Mouse (Mus musculus): Measurements from ENCODE around the gene Erlin1.

The Erlin1 gene

DNA sequence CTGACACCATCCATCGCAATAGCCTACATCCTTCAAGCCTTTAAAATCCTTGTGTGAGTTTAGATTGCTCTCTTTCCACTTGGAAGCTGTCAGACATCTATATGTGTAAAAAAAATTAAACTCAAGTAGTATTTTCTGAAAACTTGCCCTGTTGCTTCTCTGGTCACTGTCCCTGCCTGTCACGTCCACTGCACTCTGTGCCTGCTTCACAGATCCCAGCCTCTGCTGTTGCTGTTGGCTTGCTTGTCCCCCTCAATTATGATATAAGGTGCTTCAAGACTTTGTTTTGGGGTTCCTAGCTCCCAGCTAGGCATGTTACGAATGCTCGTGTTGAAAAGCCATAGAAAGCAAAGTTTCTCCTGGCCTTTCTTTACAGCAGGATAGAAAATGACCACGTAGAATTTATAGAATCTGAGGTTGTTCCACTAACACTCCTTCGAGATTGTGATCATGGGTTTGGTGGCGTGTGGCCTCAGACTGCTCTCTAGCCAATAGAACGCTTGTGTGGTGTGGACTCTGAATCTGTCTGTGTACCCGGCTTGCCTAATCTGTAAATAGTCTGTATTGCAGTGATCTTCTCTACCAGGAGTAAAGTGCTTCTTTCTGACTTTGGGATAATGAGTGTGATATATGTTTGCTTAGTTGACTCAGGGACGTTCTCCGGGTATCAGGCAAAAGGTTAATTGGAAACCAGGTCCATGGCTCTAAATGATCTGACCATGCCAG, 70.6 kb downstream of the Erlin1 start:
- no peak for DNase-seq (ENCODE audit: extremely low spot score, low spot score)

DNA sequence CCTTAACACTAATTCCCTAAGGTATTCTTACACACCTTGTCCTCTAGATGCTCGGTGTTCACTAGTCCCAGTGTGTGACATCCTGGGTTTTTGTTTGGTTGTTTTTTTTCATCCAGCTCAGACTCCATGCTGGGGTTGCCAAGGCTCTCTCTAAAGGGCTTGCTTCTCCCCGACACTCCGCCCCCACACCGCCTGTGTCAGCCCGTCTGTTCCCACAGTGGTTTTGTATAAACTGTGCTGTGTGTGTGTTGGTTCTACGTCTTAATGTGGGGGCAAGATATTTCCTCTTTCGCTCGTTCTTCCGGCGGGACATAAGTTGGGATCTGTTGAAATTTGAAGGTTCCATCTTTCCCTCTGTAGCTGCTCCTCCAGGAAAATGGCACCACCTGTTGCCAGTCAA, 71.5 kb downstream of the Erlin1 start:
- no peak for DNase-seq (ENCODE audit: extremely low spot score, low spot score)

DNA sequence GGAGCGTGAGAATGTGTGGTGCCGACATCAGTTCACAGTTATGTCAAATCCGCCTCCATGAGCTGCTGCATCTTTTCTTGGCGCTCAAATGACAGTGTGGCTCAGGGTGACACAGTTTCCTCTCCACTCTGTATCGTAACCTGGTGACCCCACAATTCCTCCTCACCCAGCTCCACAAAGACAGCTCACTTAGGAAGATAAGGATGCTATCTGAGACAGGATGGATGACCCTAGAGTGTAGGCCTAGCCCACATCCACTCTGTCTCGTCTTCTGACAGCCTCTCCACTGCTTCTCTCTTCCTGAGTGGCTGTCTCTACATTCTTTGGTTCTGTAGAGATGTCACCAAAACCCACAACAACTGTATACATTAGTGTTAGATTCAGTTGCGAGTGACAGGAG, 74.2 kb downstream of the Erlin1 start:
- no peak for DNase-seq (ENCODE audit: extremely low spot score, low spot score)

DNA sequence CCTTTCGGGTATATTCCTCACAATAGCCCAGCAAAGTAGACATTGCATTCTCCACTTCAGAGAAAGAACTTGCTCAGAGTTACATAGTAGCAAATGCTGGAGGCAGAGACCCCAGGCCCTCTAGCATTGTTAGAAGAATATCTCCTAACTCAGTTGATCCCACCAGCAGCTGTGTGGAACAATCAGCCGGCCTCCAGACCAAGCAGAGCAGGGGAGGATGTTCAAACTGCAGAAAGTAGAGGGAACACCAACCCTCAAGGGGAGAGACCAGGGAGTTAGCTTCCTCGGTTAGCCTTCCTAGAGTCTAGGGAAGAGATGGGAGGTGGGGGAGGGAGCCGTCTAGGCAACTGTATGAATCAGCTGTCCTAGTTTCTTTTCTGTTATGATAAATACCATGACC, 77.1 kb downstream of the Erlin1 start:
- no peak for DNase-seq (ENCODE audit: extremely low spot score, low spot score)

DNA sequence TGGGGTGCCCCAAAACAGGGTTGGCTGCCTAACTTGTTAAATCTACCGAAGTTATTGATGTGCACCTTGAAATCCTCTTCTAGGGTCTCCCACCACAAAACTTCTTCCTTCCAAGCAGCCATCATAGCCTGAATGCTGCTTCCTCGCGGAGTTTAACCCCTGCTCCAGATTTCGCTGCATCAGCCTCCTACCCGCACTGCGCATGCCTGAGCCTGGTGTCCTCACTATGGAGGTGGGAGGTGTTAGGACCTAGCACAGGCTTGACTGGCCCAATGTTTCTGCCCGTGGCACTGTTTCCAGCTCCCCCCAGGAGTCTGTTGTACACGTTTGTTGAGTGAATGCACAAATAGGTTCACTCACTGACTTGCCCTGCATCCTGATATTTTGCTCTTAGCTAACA, 79.2 kb downstream of the Erlin1 start:
- no peak for DNase-seq (ENCODE audit: extremely low spot score, low spot score)

DNA sequence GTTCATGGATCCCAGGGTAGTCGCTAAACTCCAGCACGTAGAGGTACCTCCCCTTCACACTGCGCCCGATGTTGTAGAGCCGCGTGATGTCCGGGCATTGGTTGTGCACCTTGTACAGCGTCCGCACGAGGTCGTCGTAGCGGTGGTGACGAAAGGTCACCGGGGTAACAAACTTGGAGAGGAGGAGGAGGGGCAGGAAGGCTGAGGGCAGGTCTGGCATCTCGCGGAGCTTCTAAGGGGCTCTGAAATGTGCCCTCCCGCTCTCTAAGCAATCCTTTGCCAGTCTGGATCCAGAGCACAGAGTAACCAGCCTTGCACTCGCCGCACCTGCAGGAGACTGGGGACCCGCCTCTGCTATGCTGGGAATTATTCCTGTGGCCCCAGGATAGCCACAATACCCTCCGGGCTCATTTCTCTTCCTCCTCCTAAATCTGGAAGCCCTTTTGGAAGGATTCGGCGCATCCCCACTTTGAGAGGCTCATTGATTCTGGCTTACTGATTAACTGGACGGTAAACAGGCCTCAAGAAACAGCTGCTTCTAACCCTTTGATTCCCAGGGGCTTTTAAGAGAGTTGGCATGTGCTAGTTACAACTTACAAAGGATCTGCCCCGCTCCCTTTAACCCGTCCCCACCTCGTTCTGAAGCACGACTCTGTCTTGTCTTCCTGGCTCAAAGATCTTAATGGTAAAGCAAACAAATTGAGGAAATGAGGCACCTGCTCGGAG, 83.4 kb downstream of the Erlin1 start, which contains the start of gene Cpn1:
TSS of gene Cpn1 (minus strand) at position 488 of the 726 bp plus-strand sequence.
- DNase-seq (ENCODE audit: extremely low spot score, low spot score), result peak; percentile 28

Data from neural tube, embryonic 10.5 days (tissue).